Mouse (Mus musculus): ENCODE data around the gene Srrm2. TPM values are rescaled to one million over a fixed set of nuclear protein-coding genes. Genes with fewer than 3 reads are reported as not detected.

Gene Srrm2
- polyA plus RNA-seq, 1 experiment from 2014 or later: 536 TPM

- H3K4me1 ChIP-seq: peaks cover 48% of the 10 kb centered on the region
- no peak overlapping the region for H3K4me3 ChIP-seq (replicated peaks)
- no peaks in the 10 kb centered on the region for H3K9me3 ChIP-seq (replicated peaks)
- no peak overlapping the region for H3K27ac ChIP-seq
- peaks cover 57% of the 10 kb centered on the region for H3K27me3 ChIP-seq
- no peak for ATAC-seq (replicated peaks; ENCODE audit: low FRiP score)
- 87% methylated on average over 3 of the region's 3 CpGs for WGBS
- H3K4me2 ChIP-seq: no peak overlapping the region
- H3K36me3 ChIP-seq: peaks cover 13% of the 10 kb centered on the region
- no peak overlapping the region for H3K9ac ChIP-seq
These were observed 42.9 kb upstream of the Srrm2 start for GRCm38 (mm10) chr17:23747471-23747870.

DNA sequence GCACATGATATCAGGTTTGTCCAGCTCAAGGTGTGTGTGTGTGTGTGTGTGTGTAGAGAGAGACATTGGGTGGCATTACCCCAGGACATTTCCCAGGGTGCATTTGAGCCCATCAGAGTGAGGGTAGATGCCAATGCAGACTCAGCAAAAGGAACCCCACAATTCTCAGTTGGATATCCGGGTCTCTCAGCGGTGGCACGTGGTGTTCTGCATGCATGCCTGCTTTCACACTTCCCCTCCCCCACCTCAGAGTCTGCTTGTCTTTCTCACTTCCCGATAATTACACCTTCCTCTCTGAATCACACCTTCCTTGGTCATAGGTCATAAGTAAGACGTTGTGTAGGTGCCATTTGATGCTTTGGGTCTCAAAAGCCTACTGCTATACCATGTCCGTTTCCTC is 42.3 kb upstream of the Srrm2 start:
- WGBS: 24% methylated on average over 6 of the region's 6 CpGs
- peaks cover 18% of the 10 kb centered on the region for H3K36me3 ChIP-seq

DNA sequence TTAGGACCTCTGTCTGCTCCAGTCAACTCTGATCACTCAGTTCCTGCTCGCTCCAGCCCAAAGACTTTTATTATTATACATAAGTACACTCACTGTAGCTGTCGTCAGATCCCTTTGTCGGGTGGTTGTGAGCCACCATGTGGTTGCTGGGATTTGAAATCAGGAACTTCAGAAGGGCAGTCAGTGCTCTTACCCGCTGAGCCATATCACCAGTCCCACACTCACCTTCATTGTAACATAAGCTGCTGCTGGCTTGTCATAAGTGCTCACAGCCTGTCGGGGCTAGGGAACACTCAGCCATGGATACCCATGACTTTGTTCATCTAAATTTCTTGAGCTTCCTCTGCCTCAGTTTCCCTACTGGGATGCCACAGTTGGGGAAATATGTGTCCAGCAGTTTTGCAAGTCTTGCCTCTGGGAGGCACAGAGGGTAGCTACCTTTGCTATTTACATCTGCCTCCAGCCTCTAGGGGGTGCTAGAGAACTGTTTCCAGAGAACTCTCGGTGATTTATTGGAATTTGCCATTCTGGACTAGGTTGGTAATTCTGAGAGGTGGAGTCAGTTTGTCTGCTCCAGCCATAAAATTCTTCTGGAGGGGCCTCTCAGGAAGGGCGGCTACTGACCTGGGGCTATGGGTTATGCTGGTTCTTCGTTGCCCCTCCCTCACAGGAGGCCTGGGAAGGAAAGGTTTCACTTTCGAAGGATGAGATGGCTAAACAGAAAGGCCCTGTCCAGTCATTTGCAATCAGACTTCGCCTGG is 41.5 kb upstream of the Srrm2 start:
- peak overlapping the region; percentile 29 for H3K4me3 ChIP-seq (replicated peaks)

More for the DNA sequence above, 42.3 kb upstream of the Srrm2 start:
- H3K27me3 ChIP-seq: peaks cover 51% of the 10 kb centered on the region
- ATAC-seq (replicated peaks; ENCODE audit: low FRiP score): no peak
- no peak overlapping the region for H3K9ac ChIP-seq
- no peaks in the 10 kb centered on the region for H3K9me3 ChIP-seq (replicated peaks)
- no peak overlapping the region for H3K27ac ChIP-seq
- H3K4me3 ChIP-seq (replicated peaks): no peak overlapping the region
- no peak overlapping the region for H3K4me2 ChIP-seq
- peaks cover 45% of the 10 kb centered on the region for H3K4me1 ChIP-seq

DNA sequence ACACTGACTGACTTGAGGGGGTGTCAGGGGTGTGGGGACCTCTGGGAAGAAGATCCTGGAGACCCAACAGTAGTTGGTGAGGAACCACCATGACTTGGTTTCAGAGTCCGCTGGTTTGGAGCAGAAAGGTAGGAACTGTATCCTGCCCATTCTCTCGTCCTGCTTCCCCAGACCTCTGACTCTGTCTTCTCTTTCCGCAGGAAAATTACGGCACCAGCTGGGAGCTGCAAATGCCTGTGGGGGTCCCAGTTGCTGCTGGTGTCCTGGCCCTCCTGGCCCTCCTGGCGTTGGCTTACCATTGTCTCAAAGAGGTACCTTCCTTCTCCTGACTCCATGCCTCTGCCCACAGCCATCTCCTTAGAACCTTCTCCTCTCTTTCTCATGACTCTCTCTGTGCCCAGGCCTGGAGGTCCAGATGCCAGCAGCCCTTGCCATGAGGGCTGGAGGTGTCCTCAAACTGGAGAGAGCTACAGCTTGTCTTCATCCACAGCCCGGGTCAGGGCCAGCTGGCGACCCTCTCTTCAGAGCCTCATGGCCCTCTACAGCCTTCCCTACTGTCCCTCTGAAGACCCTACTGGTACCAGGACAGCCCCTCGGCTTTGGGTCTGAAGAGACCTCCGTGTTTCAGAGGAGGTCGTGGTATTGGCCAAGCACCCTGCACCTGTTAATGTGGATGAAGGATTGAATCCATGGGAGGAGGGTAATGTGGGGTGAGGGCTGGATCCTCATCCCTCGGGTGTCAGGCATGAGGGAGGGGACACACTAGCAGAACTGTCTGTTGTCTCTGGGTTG is 40.7 kb upstream of the Srrm2 start:
- Histone ChIP-seq H3K27ac (0 out of 2 replicates have a peak overlapping the region, but pooled peaks have one; percentile 24), H3K9me3 (replicated peaks) (no peaks in the 10 kb centered on the region), H3K4me3 (replicated peaks) (peak overlapping the region; percentile 29), H3K27me3 (peaks cover 36% of the 10 kb centered on the region), H3K4me2 (peak overlapping the region; percentile 47; the same call in 1 of the 2 replicates), H3K9ac (0 out of 2 replicates have a peak overlapping the region, but pooled peaks have one; percentile 4), H3K36me3 (peaks cover 34% of the 10 kb centered on the region), H3K4me1 (peaks cover 35% of the 10 kb centered on the region)
- ATAC-seq (replicated peaks; ENCODE audit: low FRiP score): no peak
- WGBS: 80% methylated on average over 11 of the region's 11 CpGs

More for the DNA sequence above, 41.5 kb upstream of the Srrm2 start:
- peak; percentile 4; the same call in 1 of the 2 replicates for ATAC-seq (replicated peaks; ENCODE audit: low FRiP score)
- no peaks in the 10 kb centered on the region for H3K9me3 ChIP-seq (replicated peaks)
- peak overlapping the region; percentile 47 for H3K4me2 ChIP-seq
- H3K9ac ChIP-seq: no peak overlapping the region
- H3K36me3 ChIP-seq: peaks cover 26% of the 10 kb centered on the region
- 0 out of 2 replicates have a peak overlapping the region, but pooled peaks have one; percentile 24 for H3K27ac ChIP-seq
- H3K27me3 ChIP-seq: peaks cover 43% of the 10 kb centered on the region
- H3K4me1 ChIP-seq: peaks cover 43% of the 10 kb centered on the region
- 27% methylated on average over 10 of the region's 10 CpGs for WGBS

- H3K27ac ChIP-seq: peak overlapping the region; percentile 51; the same call in 1 of the 2 replicates
- peaks cover 95% of the 10 kb centered on the region for H3K36me3 ChIP-seq
- H3K9me3 ChIP-seq (replicated peaks): no peaks in the 10 kb centered on the region
- H3K27me3 ChIP-seq: no peaks in the 10 kb centered on the region
- ATAC-seq (replicated peaks; ENCODE audit: low FRiP score): no peak
- H3K9ac ChIP-seq: no peak overlapping the region
- H3K4me3 ChIP-seq (replicated peaks): no peak overlapping the region
- no peaks in the 10 kb centered on the region for H3K4me1 ChIP-seq
- no peak overlapping the region for H3K4me2 ChIP-seq
- 82% methylated on average over 13 of the region's 13 CpGs for WGBS
These were observed 34.6 kb upstream of the Srrm2 start for GRCm38 (mm10) chr17:23755689-23756088.

- Histone ChIP-seq H3K36me3 (peaks cover 100% of the 10 kb centered on the region), H3K9me3 (replicated peaks) (no peaks in the 10 kb centered on the region), H3K4me1 (no peaks in the 10 kb centered on the region), H3K9ac (no peak overlapping the region), H3K4me3 (replicated peaks) (no peak overlapping the region), H3K27me3 (no peaks in the 10 kb centered on the region), H3K4me2 (no peak overlapping the region), H3K27ac (no peak overlapping the region)
- WGBS: 96% methylated on average over 9 of the region's 9 CpGs
- no peak for ATAC-seq (replicated peaks; ENCODE audit: low FRiP score)
These were observed 32.8 kb upstream of the Srrm2 start for GRCm38 (mm10) chr17:23757581-23757980.

DNA sequence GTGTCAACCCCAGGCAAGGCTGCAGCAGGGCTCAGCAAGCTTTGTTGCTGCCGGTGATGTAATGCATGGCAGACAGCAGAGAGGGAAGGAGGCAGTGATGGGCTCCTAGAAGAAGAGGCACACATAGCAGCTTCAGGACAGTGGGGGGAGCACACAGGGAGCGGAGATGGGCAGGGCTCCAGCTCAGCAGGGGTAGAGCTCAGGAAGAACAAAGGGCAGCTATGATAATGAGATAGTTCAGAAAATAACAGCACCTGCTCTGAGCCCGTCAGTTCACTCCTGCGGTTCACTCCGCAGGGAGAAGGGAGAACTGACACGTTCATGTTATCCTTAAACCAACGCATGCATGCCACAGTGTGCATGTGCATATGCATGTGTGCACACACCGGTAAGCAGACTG is 31.5 kb upstream of the Srrm2 start:
- no peak overlapping the region for H3K27ac ChIP-seq
- no peaks in the 10 kb centered on the region for H3K4me1 ChIP-seq
- no peak for ATAC-seq (replicated peaks; ENCODE audit: low FRiP score)
- 78% methylated on average over 8 of the region's 8 CpGs for WGBS
- no peak overlapping the region for H3K9ac ChIP-seq
- no peak overlapping the region for H3K4me2 ChIP-seq
- H3K4me3 ChIP-seq (replicated peaks): no peak overlapping the region
- H3K9me3 ChIP-seq (replicated peaks): no peaks in the 10 kb centered on the region
- peaks cover 98% of the 10 kb centered on the region for H3K36me3 ChIP-seq
- no peaks in the 10 kb centered on the region for H3K27me3 ChIP-seq

- H3K27me3 ChIP-seq: no peaks in the 10 kb centered on the region
- WGBS: 96% methylated on average over 9 of the region's 9 CpGs
- no peak overlapping the region for H3K9ac ChIP-seq
- H3K4me2 ChIP-seq: no peak overlapping the region
- H3K36me3 ChIP-seq: peaks cover 87% of the 10 kb centered on the region
- no peak overlapping the region for H3K27ac ChIP-seq
- H3K9me3 ChIP-seq (replicated peaks): no peaks in the 10 kb centered on the region
- H3K4me3 ChIP-seq (replicated peaks): no peak overlapping the region
- no peak for ATAC-seq (replicated peaks; ENCODE audit: low FRiP score)
- H3K4me1 ChIP-seq: no peaks in the 10 kb centered on the region
These were observed 30.1 kb upstream of the Srrm2 start for GRCm38 (mm10) chr17:23760231-23760630.

- Histone ChIP-seq H3K4me2 (no peak overlapping the region), H3K27ac (no peak overlapping the region), H3K4me1 (no peaks in the 10 kb centered on the region), H3K4me3 (replicated peaks) (no peak overlapping the region), H3K9me3 (replicated peaks) (no peaks in the 10 kb centered on the region), H3K9ac (no peak overlapping the region), H3K27me3 (no peaks in the 10 kb centered on the region), H3K36me3 (peaks cover 80% of the 10 kb centered on the region)
- ATAC-seq (replicated peaks; ENCODE audit: low FRiP score): no peak
- WGBS: 94% methylated on average over 3 of the region's 3 CpGs
These were observed 29.2 kb upstream of the Srrm2 start for GRCm38 (mm10) chr17:23761155-23761554.

DNA sequence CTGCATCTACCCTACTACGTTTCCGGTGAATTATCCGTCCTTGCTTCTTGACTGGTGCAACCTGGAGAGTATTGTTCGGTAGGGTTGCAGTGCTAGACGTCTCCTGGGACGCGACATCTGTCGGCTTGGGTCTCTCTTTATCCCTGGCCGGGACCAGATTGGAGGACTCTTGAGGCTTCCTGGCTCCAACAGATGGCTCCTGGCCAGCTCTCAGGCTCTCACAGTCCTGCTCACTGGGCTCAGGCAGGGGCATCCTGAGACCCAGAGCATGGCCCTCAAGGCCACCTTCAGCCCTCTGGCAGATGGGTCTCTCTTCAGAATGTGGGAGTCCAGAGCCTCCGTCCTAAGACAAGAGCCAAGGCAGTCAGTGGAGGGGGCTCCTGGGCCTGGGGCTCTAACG is 27.4 kb upstream of the Srrm2 start:
- WGBS: 89% methylated on average over 11 of the region's 11 CpGs
- Histone ChIP-seq H3K36me3 (peaks cover 65% of the 10 kb centered on the region), H3K27ac (no peak overlapping the region), H3K9ac (no peak overlapping the region), H3K9me3 (replicated peaks) (no peaks in the 10 kb centered on the region), H3K4me2 (no peak overlapping the region), H3K4me3 (replicated peaks) (no peak overlapping the region), H3K4me1 (no peaks in the 10 kb centered on the region), H3K27me3 (no peaks in the 10 kb centered on the region)
- ATAC-seq (replicated peaks; ENCODE audit: low FRiP score): no peak

DNA sequence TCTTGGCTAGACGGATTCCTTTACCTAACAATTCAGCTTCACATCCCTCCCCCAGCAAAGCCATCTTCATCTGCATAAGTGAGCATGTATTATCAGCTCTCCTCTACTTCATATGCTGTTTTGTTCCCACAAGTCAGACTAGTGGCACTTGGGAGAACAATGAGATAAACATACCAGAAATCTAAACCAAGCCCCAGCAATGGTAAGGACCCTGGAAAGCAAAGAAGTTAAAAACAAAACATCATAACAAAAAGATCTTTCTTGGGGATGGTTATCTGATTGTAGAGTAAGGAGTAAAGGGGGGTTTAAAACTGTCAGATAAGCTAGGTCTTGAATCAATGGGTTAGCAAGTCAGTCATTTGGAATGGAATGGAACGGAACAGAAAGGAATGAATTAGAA is 19.8 kb upstream of the Srrm2 start:
- Histone ChIP-seq H3K9ac (peak overlapping the region; percentile 94), H3K4me1 (peaks cover 15% of the 10 kb centered on the region), H3K27ac (peak overlapping the region; percentile 89; the same call in 1 of the 2 replicates)

DNA sequence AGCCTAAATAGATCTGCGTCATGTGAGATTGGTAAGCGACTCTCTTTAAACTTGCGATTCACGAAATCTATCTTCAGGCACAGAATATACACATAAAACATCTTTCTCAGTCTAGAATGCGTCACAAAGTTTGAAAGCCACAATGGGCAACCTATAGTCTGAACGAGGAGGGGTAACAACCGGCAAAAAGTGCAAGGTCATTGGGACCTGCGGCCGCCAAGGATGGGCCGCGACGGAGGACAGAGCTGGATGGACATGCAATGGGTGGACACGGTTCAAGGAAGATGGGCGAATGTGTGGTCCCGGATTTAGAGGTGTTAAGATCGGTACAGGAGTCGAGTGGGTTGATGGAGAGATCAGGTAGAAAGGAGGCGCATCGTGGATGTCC is 19.4 kb upstream of the Srrm2 start:
- Histone ChIP-seq H3K4me2 (peak overlapping the region; percentile 75), H3K9me3 (replicated peaks) (no peaks in the 10 kb centered on the region), H3K4me1 (peaks cover 15% of the 10 kb centered on the region), H3K27ac (peak overlapping the region; percentile 89), H3K36me3 (peaks cover 11% of the 10 kb centered on the region; the same call in 1 of the 2 replicates), H3K27me3 (no peaks in the 10 kb centered on the region), H3K4me3 (replicated peaks) (peak overlapping the region; percentile 93), H3K9ac (peak overlapping the region; percentile 94)
- WGBS: under 1% methylated on average over 19 of the region's 19 CpGs
- ATAC-seq (replicated peaks; ENCODE audit: low FRiP score): peak; percentile 50; the same call in 1 of the 2 replicates

More for the DNA sequence above, 19.8 kb upstream of the Srrm2 start:
- H3K4me2 ChIP-seq: peak overlapping the region; percentile 75
- peaks cover 11% of the 10 kb centered on the region; the same call in 1 of the 2 replicates for H3K36me3 ChIP-seq
- H3K9me3 ChIP-seq (replicated peaks): no peaks in the 10 kb centered on the region
- 20% methylated on average over 2 of the region's 2 CpGs for WGBS
- peak overlapping the region; percentile 93 for H3K4me3 ChIP-seq (replicated peaks)
- no peak for ATAC-seq (replicated peaks; ENCODE audit: low FRiP score)
- no peaks in the 10 kb centered on the region for H3K27me3 ChIP-seq
